Mouse (Mus musculus) thymus, postnatal 10 days (tissue): ENCODE results near the gene Tm2d1.

Experiments
- DNase-seq, 2 experiments: peaks; one replicate each; pipeline ENCODE4 v3.0.0; 2021; ENCODE audit warnings: low spot score in 2 of 2

Gene Tm2d1

GRCm38 (mm10) chr4:98321371-98322111, 61.6 kb downstream of the Tm2d1 start:
- DNase-seq: peak; percentile 4 to 13

- no peak for DNase-seq
These were observed 64.3 kb downstream of the Tm2d1 start for GRCm38 (mm10) chr4:98318769-98319168.

- DNase-seq: no peak
These were observed 66.0 kb downstream of the Tm2d1 start for GRCm38 (mm10) chr4:98317149-98317548.
